Mouse (Mus musculus) retina, postnatal 7 days (tissue): Measurements from ENCODE around the gene B430305J03Rik.

Source experiments
- DNase-seq: peaks from one replicate; pipeline ENCODE4 v3.0.0-alpha.2; 2012; ENCODE audit warnings: low read depth, low spot score

The B430305J03Rik gene

GRCm38 (mm10) chr3:61349433-61349832 is 16.3 kb downstream of the B430305J03Rik start:
- no peak for DNase-seq

- DNase-seq: no peak
These were observed 17.6 kb downstream of the B430305J03Rik start for GRCm38 (mm10) chr3:61348036-61348614.

- DNase-seq: no peak
These were observed 20.1 kb downstream of the B430305J03Rik start for GRCm38 (mm10) chr3:61345636-61346035.

- no peak for DNase-seq
These were observed 21.7 kb downstream of the B430305J03Rik start for GRCm38 (mm10) chr3:61344031-61344430.

- no peak for DNase-seq
These were observed 25.4 kb downstream of the B430305J03Rik start for GRCm38 (mm10) chr3:61340321-61340720.

DNA sequence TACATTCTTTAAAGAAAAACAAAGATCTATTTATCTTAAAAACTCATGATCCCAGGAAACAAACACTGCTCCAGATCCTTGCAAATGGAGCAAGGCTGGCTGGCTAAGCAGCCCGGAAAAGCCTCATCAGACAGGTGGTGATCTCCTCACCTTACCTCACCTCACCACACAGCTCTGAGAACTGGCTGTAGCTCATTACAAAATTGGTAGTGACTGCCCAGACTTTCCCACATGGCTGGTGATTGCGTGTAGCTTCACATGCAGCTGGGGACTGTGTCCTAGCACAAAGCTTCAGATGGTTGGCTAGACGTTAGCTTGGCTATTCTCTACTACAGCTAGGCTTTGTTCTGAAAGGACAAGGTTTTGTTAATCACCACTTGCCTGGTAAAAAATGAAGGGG is 28.5 kb downstream of the B430305J03Rik start:
- DNase-seq: no peak

GRCm38 (mm10) chr3:61336205-61336604 is 29.5 kb downstream of the B430305J03Rik start:
- no peak for DNase-seq

DNA sequence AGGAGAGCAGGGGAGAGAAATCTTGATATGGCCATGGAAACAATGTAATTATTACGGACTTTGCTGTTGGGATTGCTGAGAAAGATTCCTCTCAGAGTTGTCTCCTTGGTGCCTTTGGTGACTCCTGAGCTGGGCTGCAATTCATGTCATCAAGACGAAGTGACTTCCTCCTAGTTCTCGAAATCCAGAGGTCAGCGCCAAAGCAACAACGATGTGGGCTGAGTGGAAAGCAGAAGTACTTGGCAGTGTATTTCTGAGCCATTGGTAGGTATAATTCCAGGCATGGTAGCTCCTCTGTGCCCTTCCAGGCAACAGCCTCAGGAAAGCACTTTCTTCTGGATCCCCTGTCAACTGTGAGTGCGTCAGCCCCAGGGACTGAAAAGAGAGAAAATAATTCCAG is 44.1 kb downstream of the B430305J03Rik start:
- no peak for DNase-seq

GRCm38 (mm10) chr3:61320031-61320430 is 45.7 kb downstream of the B430305J03Rik start:
- DNase-seq: no peak

GRCm38 (mm10) chr3:61315002-61315401 is 50.7 kb downstream of the B430305J03Rik start:
- DNase-seq: no peak
